Mouse (Mus musculus) bone marrow macrophage, adult 2 months (primary cell): ENCODE data around the gene Rnase13.

Experiments
- CTCF ChIP-seq: IDR thresholded peaks from 2 replicates; pipeline ENCODE4 v1.5.1; 2012; ENCODE audit warnings: low read depth, mild to moderate bottlenecking, low read length, moderate library complexity
- POLR2A ChIP-seq: IDR thresholded peaks from 2 replicates; pipeline ENCODE4 v1.6.1; 2012; ENCODE audit warnings: mild to moderate bottlenecking, low read depth, low read length, borderline replicate concordance

- TF ChIP-seq POLR2A = no peak
- TF ChIP-seq CTCF = no peak
These were observed 608 bp downstream of the Rnase13 start for GRCm38 (mm10) chr14:51921759-51922570.
